Mouse (Mus musculus): Measurements from ENCODE around the gene Nubp2. TPM values are rescaled to one million over a fixed set of nuclear protein-coding genes. Genes with fewer than 3 reads are reported as not detected.
A peak's percentile ranks its signal among the peaks of the same experiment; 100 is the strongest.

Gene Nubp2
- total and polyA plus RNA-seq, 2 experiments from 2014 or later = 50.6 to 67.3 TPM

DNA sequence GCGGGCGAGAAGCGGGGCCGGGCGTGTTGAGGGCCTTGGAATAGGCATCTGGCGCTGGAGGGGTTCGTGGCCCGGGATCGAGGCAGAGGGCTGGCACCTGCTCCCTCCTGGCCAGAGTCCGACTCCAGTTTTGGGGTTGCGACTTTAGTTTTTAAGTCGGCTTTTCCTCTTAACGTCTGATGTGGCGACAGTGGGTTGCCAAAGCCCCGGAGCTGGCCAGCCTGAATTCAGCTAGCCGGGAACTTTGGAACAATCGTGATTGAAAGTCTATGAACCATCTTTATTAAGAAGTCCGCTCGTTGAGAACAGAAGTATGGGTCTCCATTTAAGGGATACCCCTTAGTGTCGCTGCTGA, 35.4 kb downstream of the Nubp2 start:
- H3K27me3 ChIP-seq (ENCODE audit: insufficient read depth, low read length) = no peaks in the 10 kb centered on the region
- under 1% methylated on average over 20 of the region's 20 CpGs for WGBS
- ATAC-seq = no peak
- H3K36me3 ChIP-seq (ENCODE audit: insufficient read depth) = peaks cover 23% of the 10 kb centered on the region
- peak overlapping the region; percentile 96 for H3K4me2 ChIP-seq (ENCODE audit: low read depth)
- H3K4me3 ChIP-seq (ENCODE audit: low read depth, low read length) = peak overlapping the region; percentile 84
- H3K9ac ChIP-seq = peak overlapping the region; percentile 53
- no peak for TF ChIP-seq CTCF (IDR thresholded peaks at IDR 0.05; ENCODE audit: low read depth)
- peak; percentile 27 for DNase-seq
- H3K27ac ChIP-seq (ENCODE audit: low read depth, low read length) = peak overlapping the region; percentile 64; the same call in 1 of the 2 replicates
- no peaks in the 10 kb centered on the region for H3K9me3 ChIP-seq (ENCODE audit: low read length)
- peaks cover 16% of the 10 kb centered on the region; the same call in 1 of the 2 replicates for H3K4me1 ChIP-seq (ENCODE audit: insufficient read depth)

- Histone ChIP-seq H3K4me3 (ENCODE audit: low read depth, low read length) (peak within 1 kb of the TSS; percentile 84), H3K4me1 (ENCODE audit: insufficient read depth) (peaks cover 16% of the 10 kb centered on the region; the same call in 1 of the 2 replicates), H3K4me2 (ENCODE audit: low read depth) (peak within 1 kb of the TSS; percentile 96), H3K9me3 (ENCODE audit: low read length) (no peaks in the 10 kb centered on the region), H3K27ac (ENCODE audit: low read depth, low read length) (peak within 1 kb of the TSS; percentile 93), H3K27me3 (ENCODE audit: insufficient read depth, low read length) (no peaks in the 10 kb centered on the region), H3K36me3 (ENCODE audit: insufficient read depth) (peaks cover 17% of the 10 kb centered on the region), H3K9ac (peak within 1 kb of the TSS; percentile 64)
- DNase-seq (peak; percentile 97), ATAC-seq (peak; percentile 99)
- TF ChIP-seq CTCF (IDR thresholded peaks at IDR 0.05; ENCODE audit: low read depth) = no peak; the same call in 1 of the 2 replicates
- WGBS = 1% methylated on average over 58 of the region's 58 CpGs
Measured at GRCm38 (mm10) chr17:24850065-24850772, 35.9 kb downstream of the Nubp2 start, which contains the start of gene Fahd1. Fahd1 (minus strand) TSS chr17:24850364.

GRCm38 (mm10) chr17:24849733-24850064, 36.5 kb downstream of the Nubp2 start:
- H3K9me3 ChIP-seq (ENCODE audit: low read length) = no peaks in the 10 kb centered on the region
- peaks cover 14% of the 10 kb centered on the region for H3K36me3 ChIP-seq (ENCODE audit: insufficient read depth)
- peak overlapping the region; percentile 84 for H3K4me3 ChIP-seq (ENCODE audit: low read depth, low read length)
- peaks cover 16% of the 10 kb centered on the region; the same call in 1 of the 2 replicates for H3K4me1 ChIP-seq (ENCODE audit: insufficient read depth)
- H3K9ac ChIP-seq = peak overlapping the region; percentile 64
- peak; percentile 66 for TF ChIP-seq CTCF (IDR thresholded peaks at IDR 0.05; ENCODE audit: low read depth)
- peak overlapping the region; percentile 96 for H3K4me2 ChIP-seq (ENCODE audit: low read depth)
- H3K27me3 ChIP-seq (ENCODE audit: insufficient read depth, low read length) = no peaks in the 10 kb centered on the region
- DNase-seq = no peak
- WGBS = 4% methylated on average over 21 of the region's 21 CpGs
- H3K27ac ChIP-seq (ENCODE audit: low read depth, low read length) = peak overlapping the region; percentile 93
- no peak for ATAC-seq

DNA sequence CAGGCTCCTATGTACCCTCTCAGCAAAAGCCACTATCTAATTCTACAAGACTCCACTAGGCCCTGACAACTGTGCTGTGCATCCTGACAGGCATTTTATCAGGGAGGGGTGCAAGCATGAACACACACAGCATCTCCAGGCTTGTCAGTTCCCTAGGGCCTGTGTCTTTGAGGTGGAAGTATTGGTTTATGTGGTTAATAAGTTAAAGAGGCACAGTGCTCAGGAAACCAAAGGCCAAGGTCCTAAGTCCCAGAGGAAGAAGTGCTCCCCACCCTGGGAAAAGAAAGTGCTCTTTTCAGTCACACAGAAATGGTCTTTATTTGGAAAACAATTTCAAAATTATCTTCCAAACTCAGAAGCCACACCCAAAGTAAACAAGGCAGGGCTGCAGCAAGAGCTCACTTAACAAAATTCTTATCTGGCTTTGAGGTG, 37.5 kb downstream of the Nubp2 start:
- Histone ChIP-seq H3K4me1 (ENCODE audit: insufficient read depth) (peaks cover 16% of the 10 kb centered on the region; the same call in 1 of the 2 replicates), H3K36me3 (ENCODE audit: insufficient read depth) (peaks cover 5% of the 10 kb centered on the region), H3K9ac (no peak overlapping the region), H3K4me2 (ENCODE audit: low read depth) (no peak overlapping the region), H3K4me3 (ENCODE audit: low read depth, low read length) (no peak overlapping the region), H3K27ac (ENCODE audit: low read depth, low read length) (no peak overlapping the region), H3K9me3 (ENCODE audit: low read length) (no peaks in the 10 kb centered on the region), H3K27me3 (ENCODE audit: insufficient read depth, low read length) (no peaks in the 10 kb centered on the region)
- ATAC-seq = no peak
- TF ChIP-seq CTCF (IDR thresholded peaks at IDR 0.05; ENCODE audit: low read depth) = no peak
- no peak for DNase-seq

GRCm38 (mm10) chr17:24847386-24847785, 38.8 kb downstream of the Nubp2 start:
- TF ChIP-seq CTCF (IDR thresholded peaks at IDR 0.05; ENCODE audit: low read depth) = no peak
- Histone ChIP-seq H3K9ac (no peak overlapping the region), H3K4me2 (ENCODE audit: low read depth) (no peak overlapping the region), H3K27ac (ENCODE audit: low read depth, low read length) (no peak overlapping the region), H3K4me1 (ENCODE audit: insufficient read depth) (peaks cover 16% of the 10 kb centered on the region; the same call in 1 of the 2 replicates), H3K9me3 (ENCODE audit: low read length) (no peaks in the 10 kb centered on the region), H3K36me3 (ENCODE audit: insufficient read depth) (no peaks in the 10 kb centered on the region), H3K27me3 (ENCODE audit: insufficient read depth, low read length) (no peaks in the 10 kb centered on the region), H3K4me3 (ENCODE audit: low read depth, low read length) (no peak overlapping the region)
- DNase-seq (no peak), ATAC-seq (no peak)
- WGBS = 98% methylated on average over 1 of the region's 1 CpGs

DNA sequence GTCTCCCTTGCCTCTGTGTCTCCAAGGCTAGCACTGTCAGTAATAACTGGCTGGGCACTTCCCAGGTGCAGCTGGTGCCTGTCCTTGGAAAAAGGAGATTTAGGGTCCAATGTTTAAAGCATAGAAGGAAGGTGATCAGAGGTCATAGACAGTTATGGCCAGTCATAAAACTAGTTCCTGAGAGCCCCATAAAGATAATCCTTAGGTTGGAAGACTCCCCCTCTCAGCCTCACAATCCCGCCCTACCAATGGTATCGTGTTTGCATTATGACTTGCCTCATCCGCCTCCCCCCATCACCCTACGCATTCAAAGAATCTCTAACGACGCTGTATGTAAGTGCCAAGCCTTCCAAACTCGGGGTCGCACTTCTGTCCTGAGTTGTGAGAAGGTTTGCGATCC, 41.6 kb downstream of the Nubp2 start:
- H3K9me3 ChIP-seq (ENCODE audit: low read length) = no peaks in the 10 kb centered on the region
- ATAC-seq = no peak
- WGBS = 56% methylated on average over 9 of the region's 9 CpGs
- 0 out of 2 replicates have a peak, but pooled peaks cover 11% of the 10 kb centered on the region for H3K4me1 ChIP-seq (ENCODE audit: insufficient read depth)
- no peak for DNase-seq
- no peak overlapping the region for H3K4me3 ChIP-seq (ENCODE audit: low read depth, low read length)
- H3K27ac ChIP-seq (ENCODE audit: low read depth, low read length) = no peak overlapping the region
- H3K27me3 ChIP-seq (ENCODE audit: insufficient read depth, low read length) = no peaks in the 10 kb centered on the region; the same call in 1 of the 2 replicates
- H3K4me2 ChIP-seq (ENCODE audit: low read depth) = no peak overlapping the region
- H3K9ac ChIP-seq = no peak overlapping the region
- H3K36me3 ChIP-seq (ENCODE audit: insufficient read depth) = no peaks in the 10 kb centered on the region
- no peak for TF ChIP-seq CTCF (IDR thresholded peaks at IDR 0.05; ENCODE audit: low read depth)

- no peak for TF ChIP-seq CTCF (IDR thresholded peaks at IDR 0.05; ENCODE audit: low read depth)
- WGBS = 61% methylated on average over 2 of the region's 2 CpGs
- no peak overlapping the region for H3K4me2 ChIP-seq (ENCODE audit: low read depth)
- H3K4me1 ChIP-seq (ENCODE audit: insufficient read depth) = no peaks in the 10 kb centered on the region
- no peaks in the 10 kb centered on the region for H3K9me3 ChIP-seq (ENCODE audit: low read length)
- H3K27ac ChIP-seq (ENCODE audit: low read depth, low read length) = no peak overlapping the region
- no peak overlapping the region for H3K4me3 ChIP-seq (ENCODE audit: low read depth, low read length)
- no peaks in the 10 kb centered on the region; the same call in 1 of the 2 replicates for H3K27me3 ChIP-seq (ENCODE audit: insufficient read depth, low read length)
- no peak for DNase-seq
- H3K9ac ChIP-seq = no peak overlapping the region
- no peaks in the 10 kb centered on the region for H3K36me3 ChIP-seq (ENCODE audit: insufficient read depth)
- ATAC-seq = no peak
Measured at GRCm38 (mm10) chr17:24842631-24843030, 43.5 kb downstream of the Nubp2 start.
